Mouse (Mus musculus): ENCODE results near the gene Lrch1. TPM values are rescaled to one million over a fixed set of nuclear protein-coding genes. Genes with fewer than 3 reads are reported as not detected.

Gene Lrch1
- total RNA-seq, 1 experiment from 2014 or later, result 15.9 TPM

DNA sequence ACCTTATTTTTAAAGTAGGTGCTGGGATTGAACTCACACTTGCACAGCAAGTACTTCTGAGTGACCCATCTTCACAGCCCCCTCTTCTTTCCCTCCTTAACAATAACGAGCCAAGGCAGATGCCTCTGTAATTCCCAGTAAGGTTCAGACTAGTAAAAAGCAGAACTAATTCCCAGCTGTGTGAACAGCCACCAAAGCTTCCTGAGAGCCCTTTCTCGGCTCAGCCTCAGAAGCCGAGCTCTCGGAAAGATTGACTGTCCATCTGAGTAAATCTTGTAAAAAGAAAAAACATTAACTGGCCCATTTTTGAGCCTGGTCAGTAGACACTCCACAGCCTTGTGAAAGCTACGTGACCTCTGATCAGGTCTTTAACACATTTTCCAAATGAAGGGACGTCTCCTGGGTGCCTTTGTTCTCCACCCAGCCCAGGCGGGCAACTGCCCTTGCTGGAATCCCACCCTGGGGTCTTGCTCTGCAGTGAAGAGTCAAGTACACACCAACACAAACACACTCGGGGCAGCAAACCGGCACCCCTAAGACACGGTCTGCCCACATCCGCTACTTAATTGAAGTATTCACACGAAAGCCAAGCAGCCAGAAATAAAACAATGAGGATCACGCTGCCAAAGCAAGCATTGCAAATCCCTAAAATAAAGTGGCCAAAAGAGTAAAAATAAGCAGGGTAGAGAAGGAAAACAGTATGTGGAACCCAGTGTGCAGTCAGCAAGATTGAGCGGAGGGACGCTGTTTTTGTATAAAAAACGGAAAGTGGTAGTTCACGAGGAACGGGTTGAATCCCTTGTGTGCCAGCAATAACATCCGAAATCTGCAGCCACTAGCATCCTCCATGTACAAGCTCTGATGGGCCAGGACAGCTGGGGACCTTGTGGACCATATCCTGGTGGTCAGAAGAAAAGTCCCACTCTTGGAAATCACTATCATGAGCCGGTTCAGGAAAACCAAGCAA, 80.3 kb downstream of the Lrch1 start:
- ATAC-seq (replicated peaks; ENCODE audit: low read depth, poor library complexity, severe bottlenecking), result 0 out of 2 replicates have a peak, but pooled peaks have one; percentile 23

- ATAC-seq (replicated peaks; ENCODE audit: low read depth, poor library complexity, severe bottlenecking), result no peak
Observed at GRCm38 (mm10) chr14:74865738-74866137, 81.9 kb downstream of the Lrch1 start.

- ATAC-seq (replicated peaks; ENCODE audit: low read depth, poor library complexity, severe bottlenecking), result no peak
Observed at GRCm38 (mm10) chr14:74864805-74865483, 82.7 kb downstream of the Lrch1 start.

DNA sequence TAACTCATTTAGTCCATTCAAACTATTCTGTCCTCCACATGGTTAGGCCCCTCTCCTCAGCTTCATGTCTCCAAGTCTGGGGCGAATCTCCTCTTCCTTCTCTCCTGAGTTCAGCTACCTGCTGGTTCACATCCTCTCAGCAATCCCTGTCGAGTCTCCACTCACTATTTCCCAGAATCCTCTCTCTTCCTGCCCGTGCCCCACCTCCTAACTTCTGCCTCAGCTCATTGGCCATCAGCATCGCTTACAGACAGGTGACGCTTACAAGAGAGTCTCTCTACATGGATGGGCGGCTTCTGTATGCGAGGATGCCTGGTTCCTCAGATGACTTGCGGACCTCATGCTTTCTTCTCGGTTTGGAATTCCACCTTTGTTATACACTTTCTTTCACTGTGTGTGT, 86.2 kb downstream of the Lrch1 start:
- ATAC-seq (replicated peaks; ENCODE audit: low read depth, poor library complexity, severe bottlenecking), result no peak

GRCm38 (mm10) chr14:74859154-74859553, 88.5 kb downstream of the Lrch1 start:
- ATAC-seq (replicated peaks; ENCODE audit: low read depth, poor library complexity, severe bottlenecking), result no peak

- ATAC-seq (replicated peaks; ENCODE audit: low read depth, poor library complexity, severe bottlenecking), result 0 out of 2 replicates have a peak, but pooled peaks have one; percentile 29
Observed at GRCm38 (mm10) chr14:74855429-74855828, 92.2 kb downstream of the Lrch1 start.

DNA sequence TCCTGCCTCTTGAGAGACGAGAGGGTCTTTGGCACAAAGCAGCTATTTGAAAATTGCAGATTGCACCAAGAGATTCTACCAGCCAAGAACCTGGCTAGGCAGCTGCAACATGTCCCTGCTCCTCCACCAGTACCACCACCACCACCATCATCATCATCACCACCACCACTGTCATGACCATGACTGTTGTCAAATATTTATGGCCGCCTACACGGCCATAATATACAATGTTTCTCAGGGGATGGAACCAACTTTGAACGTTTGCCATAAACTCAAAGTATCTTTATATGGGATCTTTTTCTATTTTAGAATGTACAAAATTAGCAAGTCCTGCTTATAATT, 93.9 kb downstream of the Lrch1 start:
- ATAC-seq (replicated peaks; ENCODE audit: low read depth, poor library complexity, severe bottlenecking), result no peak

DNA sequence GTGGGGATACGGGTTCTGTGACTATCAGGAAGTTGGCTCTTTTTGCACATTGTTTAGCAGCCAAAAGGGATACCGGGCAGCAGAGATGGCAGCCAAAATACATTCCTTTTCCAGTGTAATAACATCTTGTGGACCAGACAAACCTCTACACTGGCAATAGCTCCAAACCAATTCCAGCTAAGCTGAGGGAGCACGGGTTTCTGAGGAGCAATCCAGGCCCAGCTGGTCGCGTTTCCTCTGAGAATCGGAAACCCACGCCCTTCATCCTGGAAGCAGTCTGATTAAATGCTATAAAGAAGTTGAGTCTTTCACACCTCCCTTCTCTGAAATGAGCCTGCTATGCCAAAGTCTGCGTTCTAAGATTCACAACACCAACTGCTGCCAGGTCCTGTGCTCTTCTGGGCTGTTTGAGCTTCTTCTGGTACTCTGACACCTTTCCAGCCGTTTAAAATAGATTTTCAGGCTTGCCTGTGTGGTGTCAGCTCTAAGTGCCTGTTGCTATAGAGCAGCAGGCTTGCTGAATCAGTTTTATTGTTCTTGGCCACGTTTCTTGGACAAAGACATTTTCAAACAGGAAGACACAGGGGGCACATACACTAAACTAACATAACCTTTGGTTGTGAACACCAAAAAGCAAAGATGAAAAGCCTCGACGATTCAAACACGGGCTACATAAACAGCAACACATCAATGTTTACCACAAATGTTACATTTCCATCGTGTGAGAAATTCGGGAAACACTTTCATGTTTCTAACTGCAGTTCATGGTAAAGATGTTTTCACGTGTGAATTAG, 94.5 kb downstream of the Lrch1 start:
- ATAC-seq (replicated peaks; ENCODE audit: low read depth, poor library complexity, severe bottlenecking), result no peak

- ATAC-seq (replicated peaks; ENCODE audit: low read depth, poor library complexity, severe bottlenecking), result no peak
Observed at GRCm38 (mm10) chr14:74851866-74852265, 95.8 kb downstream of the Lrch1 start.

DNA sequence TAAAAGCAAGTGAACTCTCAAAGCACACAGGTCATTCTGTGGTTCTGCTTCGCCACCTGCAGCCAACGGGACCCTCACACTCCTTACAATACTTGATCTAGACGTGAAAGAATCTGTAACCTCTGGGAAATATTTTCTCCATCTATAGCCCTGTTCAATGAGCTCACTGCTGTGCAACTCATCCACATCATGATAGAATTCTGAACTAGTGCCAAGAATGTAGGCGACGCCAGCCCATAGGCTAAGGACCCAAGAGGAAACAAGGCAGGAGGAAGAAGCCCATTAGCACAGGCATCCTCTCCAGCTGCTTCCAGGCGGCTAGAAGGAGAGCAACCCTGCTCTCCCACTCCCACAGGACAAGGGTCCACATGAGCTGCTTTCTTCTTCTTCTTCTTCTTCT, 98.7 kb downstream of the Lrch1 start:
- no peak for ATAC-seq (replicated peaks; ENCODE audit: low read depth, poor library complexity, severe bottlenecking)

DNA sequence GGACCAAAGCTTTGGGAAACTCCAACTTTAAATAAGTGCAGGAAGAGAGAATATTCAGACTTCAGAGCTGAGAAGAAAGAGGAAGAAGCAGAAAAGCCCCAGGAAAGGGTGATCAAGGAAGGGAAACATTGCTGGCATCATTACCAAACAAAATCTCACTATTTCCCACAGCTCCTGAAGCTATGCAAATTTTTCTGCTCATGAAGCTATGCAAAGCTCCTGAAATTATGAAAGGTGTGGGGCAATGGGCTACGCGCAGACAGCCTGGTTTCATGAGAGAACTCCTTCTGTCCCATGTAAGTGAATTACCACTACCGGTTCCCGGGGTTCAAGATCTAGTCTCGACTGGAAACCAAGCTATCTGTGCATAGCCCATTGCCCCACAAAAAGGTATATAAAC, 99.5 kb downstream of the Lrch1 start:
- no peak for ATAC-seq (replicated peaks; ENCODE audit: low read depth, poor library complexity, severe bottlenecking)

- ATAC-seq (replicated peaks; ENCODE audit: low read depth, poor library complexity, severe bottlenecking), result peak; percentile 95
Observed at GRCm38 (mm10) chr14:74847311-74848133, 100.2 kb downstream of the Lrch1 start.

GRCm38 (mm10) chr14:74846668-74847067, 101.0 kb downstream of the Lrch1 start:
- peak; percentile 23; the same call in 1 of the 2 replicates for ATAC-seq (replicated peaks; ENCODE audit: low read depth, poor library complexity, severe bottlenecking)

DNA sequence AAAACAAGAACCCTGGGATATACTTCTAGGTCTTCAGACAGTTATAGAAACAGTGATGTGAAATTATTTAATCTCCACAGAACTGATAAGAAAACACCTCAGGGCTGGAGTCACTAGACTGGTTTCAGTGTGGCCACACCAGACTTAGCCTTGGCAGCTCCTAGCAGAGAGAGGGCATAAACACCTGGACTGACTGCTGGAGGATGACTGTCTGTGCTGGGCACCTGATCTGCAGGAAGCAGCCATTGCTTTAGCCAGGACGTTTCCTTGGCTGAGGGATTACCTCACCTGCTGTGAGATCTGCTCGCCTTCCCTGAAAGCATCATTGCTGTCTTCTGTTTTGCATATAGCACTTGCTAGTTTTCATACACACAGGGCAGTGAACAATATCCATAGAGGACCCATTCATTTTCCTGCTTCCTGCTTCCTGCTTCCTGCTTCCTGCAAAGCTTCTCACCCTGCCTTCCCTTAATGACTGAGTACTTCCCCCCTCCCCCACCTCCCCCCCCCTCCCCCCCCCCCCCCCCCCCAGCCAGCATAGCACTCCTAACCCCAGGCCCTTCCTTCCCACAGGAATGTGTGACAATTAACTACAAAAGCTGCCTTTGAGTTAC, 101.9 kb downstream of the Lrch1 start:
- no peak for ATAC-seq (replicated peaks; ENCODE audit: low read depth, poor library complexity, severe bottlenecking)

DNA sequence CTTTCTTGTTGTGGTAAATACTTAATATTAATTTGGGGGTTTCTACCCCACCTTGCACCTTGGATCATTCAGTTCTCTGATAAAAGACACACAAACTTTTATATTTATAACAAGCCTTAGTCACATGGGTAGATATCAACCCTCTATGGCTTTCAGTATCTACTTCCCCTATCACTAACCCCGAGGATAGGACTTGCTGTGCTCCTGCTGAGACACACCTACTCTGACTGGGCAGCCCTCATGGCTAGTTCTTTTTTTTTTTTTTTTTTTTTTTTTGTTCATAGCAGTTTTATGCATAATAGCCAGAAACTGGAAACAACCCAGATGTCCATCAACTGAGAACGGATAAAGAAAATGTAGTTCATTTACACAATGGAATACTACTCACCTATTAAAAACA, 106.0 kb downstream of the Lrch1 start:
- ATAC-seq (replicated peaks; ENCODE audit: low read depth, poor library complexity, severe bottlenecking), result peak; percentile 93

DNA sequence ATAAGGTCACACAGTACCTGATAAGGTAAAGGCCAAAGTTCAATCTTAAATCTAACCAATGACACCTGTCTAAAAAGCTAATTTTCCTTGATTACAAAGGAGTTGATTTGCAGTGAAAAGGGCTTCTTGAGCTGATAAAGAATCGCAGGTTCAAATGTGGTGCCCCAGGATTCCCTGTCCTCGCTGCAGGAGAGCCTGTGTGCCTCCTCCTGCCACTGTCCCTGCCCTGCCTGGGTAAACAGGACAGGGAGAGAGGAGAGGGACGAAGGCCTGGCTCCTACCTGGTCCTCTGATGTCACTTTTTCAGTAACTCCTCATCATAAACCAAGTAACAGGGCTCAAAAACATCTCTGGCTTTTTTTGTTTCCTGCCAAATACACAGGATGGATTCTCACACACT, 106.4 kb downstream of the Lrch1 start:
- no peak for ATAC-seq (replicated peaks; ENCODE audit: low read depth, poor library complexity, severe bottlenecking)

DNA sequence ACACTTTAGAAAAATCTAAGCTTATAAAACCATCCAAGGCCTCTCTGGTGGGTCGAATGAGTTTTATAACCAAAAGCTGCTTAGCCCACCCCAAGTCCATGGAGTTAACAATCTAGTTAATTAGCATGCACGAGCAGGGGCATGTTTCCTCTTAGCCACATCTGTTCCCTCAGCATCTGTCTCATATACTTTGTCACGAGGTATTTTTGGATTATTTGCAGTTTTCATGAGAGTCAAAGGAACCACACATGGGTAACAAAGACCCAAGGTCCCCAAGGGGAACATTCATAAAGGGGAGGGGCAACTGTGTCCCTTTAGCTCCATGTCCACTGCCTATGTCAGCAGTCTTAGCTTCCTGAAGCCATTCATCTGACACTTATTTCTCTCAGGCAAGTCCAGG, 106.9 kb downstream of the Lrch1 start:
- no peak for ATAC-seq (replicated peaks; ENCODE audit: low read depth, poor library complexity, severe bottlenecking)

- ATAC-seq (replicated peaks; ENCODE audit: low read depth, poor library complexity, severe bottlenecking), result no peak
Observed at GRCm38 (mm10) chr14:74840328-74840727, 107.3 kb downstream of the Lrch1 start.

- ATAC-seq (replicated peaks; ENCODE audit: low read depth, poor library complexity, severe bottlenecking), result no peak
Observed at GRCm38 (mm10) chr14:74838816-74839215, 108.9 kb downstream of the Lrch1 start.
